Mouse (Mus musculus): ENCODE results near the gene Tmem171.

Gene Tmem171

GRCm38 (mm10) chr13:98647775-98648568, 46.7 kb downstream of the Tmem171 start:
- no peak for DNase-seq (ENCODE audit: low spot score in 2 of 2)

- no peak for DNase-seq (ENCODE audit: low spot score in 2 of 2)
These were observed 56.0 kb downstream of the Tmem171 start for GRCm38 (mm10) chr13:98638507-98639166.

- DNase-seq (ENCODE audit: low spot score in 2 of 2) = no peak
These were observed 57.5 kb downstream of the Tmem171 start, which contains the start of gene Tmem174 for GRCm38 (mm10) chr13:98637145-98637544. Gene Tmem174 (minus strand): TSS chr13:98637410.

GRCm38 (mm10) chr13:98636571-98636970, 58.1 kb downstream of the Tmem171 start:
- no peak for DNase-seq (ENCODE audit: low spot score in 2 of 2)
